Mouse (Mus musculus) hindbrain, embryonic 16.5 days (tissue): Measurements from ENCODE around the gene Olfr860. TPM values are rescaled to one million over a fixed set of nuclear protein-coding genes. Genes with fewer than 3 reads are reported as not detected.
"Not testable (repeated sequence)": the region's sequence is repeated elsewhere in the genome, so short reads cannot be mapped to it uniquely, and the experiment has no call there.

Experiments
- ATAC-seq: fragments of 200-750 bp; cut with Nextera tagmentation; 2 replicates; pipeline ENCODE4 v1.8.0; 2017; ENCODE audit warnings: moderate TSS enrichment, moderate library complexity
- H3K27ac ChIP-seq: fragments of 300-500 bp; sonication (generic); 2 replicates; pipeline ENCODE4 v1.5.1; 2014; ENCODE audit warnings: low read depth, mild to moderate bottlenecking, control low read depth, low read length, moderate library complexity
- H3K27me3 ChIP-seq: fragments of 300-500 bp; sonication (generic); replicated peaks from 2 replicates; pipeline ENCODE4 v1.6.1; 2014; ENCODE audit warnings: low read length; ENCODE audit not compliant: control insufficient read depth, insufficient read depth
- H3K36me3 ChIP-seq: fragments of 300-500 bp; sonication (generic); 2 replicates; pipeline ENCODE4 v1.6.1; 2014; ENCODE audit warnings: mild to moderate bottlenecking, low read length, moderate library complexity, mixed read lengths; ENCODE audit not compliant: control insufficient read depth, insufficient read depth
- H3K4me1 ChIP-seq: fragments of 300-500 bp; sonication (generic); 2 replicates; pipeline ENCODE4 v1.6.1; 2014; ENCODE audit warnings: low read depth, low read length; ENCODE audit not compliant: control insufficient read depth, insufficient read depth
- H3K4me2 ChIP-seq: fragments of 300-500 bp; sonication (generic); 2 replicates; pipeline ENCODE4 v1.6.1; 2014; ENCODE audit warnings: mild to moderate bottlenecking, low read length, control low read depth, moderate library complexity
- H3K4me3 ChIP-seq: fragments of 300-500 bp; sonication (generic); 2 replicates; pipeline ENCODE4 v1.5.1; 2014; ENCODE audit warnings: mild to moderate bottlenecking, low read length, control low read depth, moderate library complexity
- H3K9ac ChIP-seq: fragments of 300-500 bp; sonication (generic); 2 replicates; pipeline ENCODE4 v1.6.1; 2014; ENCODE audit warnings: low read depth, mild to moderate bottlenecking, control low read depth, low read length, moderate library complexity
- H3K9me3 ChIP-seq: fragments of 300-500 bp; sonication (generic); 2 replicates; pipeline ENCODE4 v1.6.1; 2014; ENCODE audit warnings: mild to moderate bottlenecking, low read length, moderate library complexity; ENCODE audit not compliant: control insufficient read depth
- WGBS: fragments of 180-500 bp; shearing (Covaris S2); extraction: QIAGEN DNeasy Blood & Tissue Kit; methylation state at CpG from one replicate; pipeline ENCODE4 v1.1.7; 2014; 5-methylcytosine and 5-hydroxymethylcytosine counted together
- polyA plus RNA-seq: library from polyadenylated mRNA; unstranded; fragments of >200 nt; fragmentation: Nextera tagmentation; extraction: Ambion mirVana; gene quantifications from 2 replicates; pipeline ENCODE4 v1.2.1, GENCODE M21; 2015

Olfr860 gene
- polyA plus RNA-seq, result not detected in 2 replicates

DNA sequence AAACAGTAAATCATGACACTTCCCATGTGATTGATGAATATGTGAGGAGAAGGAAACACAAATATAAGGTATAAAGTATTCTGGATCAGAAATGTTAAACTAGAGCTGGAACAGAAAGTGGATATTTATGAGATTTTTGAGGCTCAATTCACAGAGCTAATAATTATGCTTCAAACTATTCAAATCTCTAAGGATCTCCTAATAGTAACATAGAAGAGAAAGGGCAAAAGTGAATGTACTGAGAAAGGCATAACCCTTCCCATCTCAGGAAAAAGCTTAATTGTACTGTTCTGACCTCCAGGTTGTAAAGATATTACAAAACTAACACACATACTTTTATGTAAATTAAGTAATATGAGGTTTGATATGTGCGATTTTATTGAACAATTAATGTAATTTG lies at the start of gene Olfr860:
TSS of gene Olfr860 (minus strand) at position 101 of the 400 bp plus-strand sequence.
- Histone ChIP-seq H3K9me3 (0 out of 2 replicates have a peak, but pooled peaks cover 2% of the 10 kb centered on the region), H3K4me2 (no peak within 1 kb of the TSS), H3K27me3 (no peaks in the 10 kb centered on the region), H3K27ac (no peak within 1 kb of the TSS), H3K4me3 (no peak within 1 kb of the TSS), H3K4me1 (no peaks in the 10 kb centered on the region), H3K36me3 (no peaks in the 10 kb centered on the region), H3K9ac (no peak within 1 kb of the TSS)
- no peak for ATAC-seq
- 88% methylated on average over 1 of the region's 1 CpGs for WGBS

DNA sequence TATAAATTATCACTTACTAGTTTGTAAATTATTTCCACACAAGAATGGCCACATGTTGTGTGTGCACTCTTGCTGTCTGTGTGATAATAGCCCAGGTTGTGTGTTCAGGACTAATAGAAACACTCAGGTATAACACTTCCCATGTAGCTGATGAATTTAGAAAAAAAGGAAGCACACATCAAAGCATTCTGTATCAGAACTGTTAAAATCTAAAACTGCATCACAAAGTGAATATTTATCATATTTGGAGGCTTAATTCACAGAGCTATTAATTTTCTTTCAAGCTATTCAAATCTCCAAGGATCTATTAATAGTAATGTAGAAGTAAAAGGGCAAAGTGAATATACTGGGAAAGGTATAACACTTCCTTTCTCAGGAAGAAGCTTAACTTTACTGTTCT lies 38.4 kb upstream of the Olfr860 start, which contains the start of gene Olfr862:
TSS of gene Olfr862 (minus strand) at position 101 of the 400 bp plus-strand sequence.
- Histone ChIP-seq H3K9me3 (peaks cover 12% of the 10 kb centered on the region), H3K27me3 (no peaks in the 10 kb centered on the region), H3K27ac (no peak within 1 kb of the TSS), H3K4me2 (no peak within 1 kb of the TSS), H3K4me3 (no peak within 1 kb of the TSS), H3K36me3 (no peaks in the 10 kb centered on the region), H3K9ac (no peak within 1 kb of the TSS), H3K4me1 (no peaks in the 10 kb centered on the region)
- ATAC-seq, result no peak

DNA sequence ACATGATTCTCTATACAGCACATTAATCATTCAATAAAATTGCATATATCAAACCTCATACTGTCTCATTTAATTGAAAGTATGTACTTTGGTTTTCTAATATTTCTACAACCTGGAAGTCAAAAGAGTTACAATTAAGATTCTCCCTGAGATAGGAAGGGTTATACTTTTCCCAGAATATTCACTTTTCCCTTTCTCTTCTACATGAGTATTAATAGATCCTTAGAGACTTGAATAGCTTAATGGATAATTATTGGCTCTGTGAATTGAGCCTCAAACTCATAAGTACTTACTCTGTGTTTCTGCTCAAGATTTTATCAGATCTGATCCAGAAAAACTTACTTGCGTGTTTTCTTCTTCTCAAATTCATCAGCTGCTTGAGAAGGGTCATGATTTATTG lies 44.9 kb downstream of the Olfr860 start, which contains the start of gene Olfr859:
TSS of gene Olfr859 (plus strand) at position 301 of the 400 bp plus-strand sequence.
- not testable (repeated sequence) for H3K4me1 ChIP-seq, H3K36me3 ChIP-seq, H3K27me3 ChIP-seq, H3K4me2 ChIP-seq, ATAC-seq, H3K9ac ChIP-seq, H3K9me3 ChIP-seq, H3K27ac ChIP-seq, H3K4me3 ChIP-seq
- 73% methylated on average over 1 of the region's 1 CpGs for WGBS

DNA sequence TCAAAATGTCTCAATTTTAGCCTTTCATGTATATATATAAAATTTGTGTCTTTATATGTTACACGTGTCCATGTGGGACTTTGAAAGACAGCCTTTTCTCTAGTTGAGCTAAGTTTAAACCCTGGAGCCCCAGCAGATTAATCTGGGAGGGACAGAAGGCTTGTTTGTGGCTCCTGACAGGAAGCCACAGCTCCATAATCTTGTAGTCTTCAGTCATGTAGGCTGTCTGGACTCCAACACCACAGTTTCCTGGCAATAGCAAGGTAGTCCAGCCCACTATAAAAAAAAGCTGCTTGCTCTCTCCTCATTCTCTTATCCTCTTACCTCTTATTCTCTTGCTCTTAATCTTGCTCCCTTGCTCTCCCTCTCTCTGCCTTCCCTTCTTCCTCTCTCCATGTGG lies 46.5 kb downstream of the Olfr860 start:
- H3K4me1 ChIP-seq, result no peaks in the 10 kb centered on the region
- H3K4me2 ChIP-seq, result no peak overlapping the region
- no peak overlapping the region for H3K9ac ChIP-seq
- ATAC-seq, result no peak
- H3K27me3 ChIP-seq, result no peaks in the 10 kb centered on the region
- no peak overlapping the region for H3K27ac ChIP-seq
- H3K36me3 ChIP-seq, result no peaks in the 10 kb centered on the region
- no peak overlapping the region for H3K4me3 ChIP-seq
- H3K9me3 ChIP-seq, result 0 out of 2 replicates have a peak, but pooled peaks cover 2% of the 10 kb centered on the region
- WGBS, result 72% methylated on average over 1 of the region's 1 CpGs

Other genes with a start within 250 kb of the Olfr860 start
- gene Zfp317, start 227.6 kb downstream of the Olfr860 start, polyA plus RNA-seq, result 29.4 and 34.9 TPM in 2 replicates
- not detected in 2 replicates for gene Olfr857, start 140.3 kb downstream of the Olfr860 start, polyA plus RNA-seq
- not detected in 2 replicates for gene Olfr58, start 69.5 kb downstream of the Olfr860 start, polyA plus RNA-seq
- not detected in 2 replicates for gene Olfr859, start 44.8 kb downstream of the Olfr860 start, polyA plus RNA-seq
- gene Olfr862, start 38.3 kb upstream of the Olfr860 start, polyA plus RNA-seq, result not detected in 2 replicates
- 0.10 and 0.13 TPM in 2 replicates for gene Olfr77, start 67.1 kb upstream of the Olfr860 start, polyA plus RNA-seq
- gene Olfr866, start 178.3 kb upstream of the Olfr860 start, polyA plus RNA-seq, result not detected in 2 replicates
- not detected in 2 replicates for gene Olfr867, start 207.8 kb upstream of the Olfr860 start, polyA plus RNA-seq
- gene Olfr868, start 248.9 kb upstream of the Olfr860 start, polyA plus RNA-seq, result not detected in 2 replicates